Mouse (Mus musculus) liver (tissue): ENCODE measurements around the gene Rbm8a2.
"Not testable (repeated sequence)": the region's sequence is repeated elsewhere in the genome, so short reads cannot be mapped to it uniquely, and the experiment has no call there.

Source experiments
- DNase-seq: peaks from one replicate; pipeline ENCODE4 v3.0.0-alpha.2; 2020; ENCODE audit warnings: mixed read lengths

Gene Rbm8a2

DNA sequence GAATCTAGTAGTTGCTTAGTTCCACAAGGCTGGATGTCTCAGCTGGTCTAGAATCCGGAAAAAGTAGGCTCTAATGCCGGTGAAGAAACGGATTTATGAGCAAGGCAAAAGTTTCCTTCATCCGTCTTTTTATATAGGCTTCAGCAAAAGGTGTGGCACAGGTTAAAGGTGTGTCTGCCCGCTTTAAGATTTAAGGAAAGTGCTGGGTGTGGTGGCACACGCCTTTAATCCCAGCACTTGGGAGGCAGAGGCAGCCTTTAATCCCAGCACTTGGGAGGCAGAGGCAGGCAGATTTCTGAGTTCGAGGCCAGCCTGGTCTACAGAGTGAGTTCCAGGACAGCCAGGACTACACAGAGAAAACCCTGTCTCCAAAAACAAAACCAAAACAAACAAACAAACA lies at the start of gene Rbm8a2:
TSS of gene Rbm8a2 (minus strand) at position 101 of the 400 bp plus-strand sequence.
- DNase-seq = not testable (repeated sequence)

- no peak for DNase-seq
Observed at GRCm38 (mm10) chr1:176028397-176028796, 49.5 kb upstream of the Rbm8a2 start.

DNA sequence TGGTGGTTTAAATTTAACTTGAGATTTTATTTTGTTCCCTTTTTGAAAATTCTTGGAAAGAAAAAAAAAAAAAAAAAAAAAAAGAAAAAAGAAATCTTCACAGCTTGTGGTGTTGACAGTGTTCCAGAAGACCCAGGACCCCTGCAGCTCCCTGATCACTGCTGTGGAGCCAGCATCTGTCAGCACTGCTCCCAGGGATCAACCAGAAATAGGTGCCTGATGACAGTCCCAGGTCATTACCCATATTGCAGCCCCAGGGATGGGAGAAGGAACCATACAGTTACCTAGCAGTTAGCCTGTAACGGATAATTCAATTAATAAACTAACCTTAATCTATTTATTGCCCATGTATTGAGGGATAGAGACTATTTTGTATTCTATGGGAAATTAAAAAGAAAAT lies 45.6 kb upstream of the Rbm8a2 start:
- no peak for DNase-seq

DNA sequence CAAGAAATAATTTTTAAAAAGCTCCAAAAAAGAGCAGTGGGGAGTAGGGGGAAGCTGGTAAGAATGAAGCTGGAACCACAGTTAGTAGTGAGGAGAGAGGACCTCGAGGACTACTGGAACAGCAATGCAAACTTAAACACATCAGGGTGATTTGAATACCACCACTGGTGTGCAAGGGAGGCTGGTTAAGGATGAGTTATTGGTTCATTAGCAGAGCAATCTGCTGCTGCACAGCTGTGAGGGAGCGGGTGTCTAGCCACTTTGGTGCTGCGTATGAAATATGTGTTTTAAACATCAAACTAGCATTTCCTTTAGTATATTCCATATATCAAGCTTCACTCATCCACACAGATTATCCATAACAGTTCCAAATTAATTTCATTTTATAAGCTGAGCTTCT lies 39.6 kb upstream of the Rbm8a2 start:
- DNase-seq = no peak

- no peak for DNase-seq
Observed at GRCm38 (mm10) chr1:176016076-176016475, 37.2 kb upstream of the Rbm8a2 start.

DNA sequence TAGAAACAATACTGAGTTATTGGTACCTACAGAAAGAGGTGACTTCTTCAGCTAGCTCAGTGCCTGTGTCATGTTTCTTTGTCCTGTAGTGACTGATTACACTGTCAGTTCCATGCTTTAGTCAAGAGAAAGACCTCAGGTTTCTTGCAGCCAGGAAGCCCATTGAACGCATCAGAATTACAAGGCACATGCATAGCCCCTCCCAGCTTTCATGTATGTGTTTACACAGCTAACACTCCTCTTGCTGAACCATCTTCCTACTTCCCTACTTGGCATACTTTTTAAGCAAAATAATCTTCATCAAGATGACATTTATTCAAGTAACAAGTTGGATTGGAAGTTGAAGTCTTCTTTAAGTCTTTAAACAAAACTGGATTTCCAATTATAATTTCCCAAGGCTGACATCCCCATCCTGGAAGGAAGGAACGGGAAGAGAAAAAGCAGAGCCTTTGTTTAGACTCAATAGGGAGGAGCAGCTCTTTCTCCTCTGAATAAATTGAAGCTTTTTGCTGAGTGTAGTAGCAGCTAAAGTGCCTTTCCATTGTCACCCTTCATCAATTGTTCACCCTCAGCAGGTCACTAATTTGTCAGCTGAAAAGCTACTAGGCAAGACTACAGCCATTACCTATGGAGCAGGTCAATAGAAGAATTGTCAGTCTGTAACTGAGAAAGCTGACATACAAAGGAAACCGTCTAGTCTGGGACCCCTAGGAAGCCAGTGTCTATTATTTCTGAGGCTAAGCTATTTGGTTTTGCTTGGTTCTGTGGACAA lies 34.8 kb upstream of the Rbm8a2 start:
- no peak for DNase-seq

DNA sequence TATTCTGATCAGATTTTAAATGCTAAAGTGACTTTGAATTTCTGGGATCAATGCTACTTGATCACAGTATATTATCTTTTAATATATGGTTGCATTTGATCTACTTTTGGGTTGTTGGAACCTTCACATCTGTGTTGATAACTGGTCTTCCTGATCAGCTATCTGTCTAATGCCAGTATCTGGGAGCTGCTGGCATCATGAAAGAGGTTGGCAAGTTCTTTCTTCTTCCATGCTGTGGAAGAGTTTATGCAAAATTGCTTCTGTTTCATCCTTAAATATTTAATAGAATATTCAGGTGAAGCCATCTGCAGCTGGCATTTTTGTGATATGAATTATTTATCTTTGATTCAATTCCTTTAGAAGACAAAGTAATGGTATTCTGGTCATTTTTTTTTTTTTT lies 32.6 kb upstream of the Rbm8a2 start:
- no peak for DNase-seq

- DNase-seq = no peak
Observed at GRCm38 (mm10) chr1:176011072-176011471, 32.2 kb upstream of the Rbm8a2 start.

- no peak for DNase-seq
Observed at GRCm38 (mm10) chr1:176008411-176008810, 29.5 kb upstream of the Rbm8a2 start.

DNA sequence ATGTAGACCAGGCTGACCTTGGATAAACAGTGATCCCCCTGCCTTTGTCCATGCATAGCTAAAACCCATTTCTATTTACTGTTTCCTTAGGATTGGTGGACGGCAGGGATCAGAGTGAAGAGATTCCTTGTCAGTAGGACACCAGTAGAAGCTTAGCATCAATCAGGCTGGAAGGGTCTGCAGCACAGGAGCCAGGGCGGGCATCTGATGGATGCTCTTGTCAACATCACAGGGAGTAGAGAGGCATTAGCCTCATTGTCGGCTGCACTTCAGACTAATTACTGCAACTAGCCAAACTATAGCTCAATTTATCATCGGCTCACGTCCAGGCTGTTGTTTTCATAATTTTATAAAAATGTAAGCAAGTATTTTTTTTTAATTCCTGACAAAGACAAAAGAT lies 21.7 kb upstream of the Rbm8a2 start:
- DNase-seq = no peak

DNA sequence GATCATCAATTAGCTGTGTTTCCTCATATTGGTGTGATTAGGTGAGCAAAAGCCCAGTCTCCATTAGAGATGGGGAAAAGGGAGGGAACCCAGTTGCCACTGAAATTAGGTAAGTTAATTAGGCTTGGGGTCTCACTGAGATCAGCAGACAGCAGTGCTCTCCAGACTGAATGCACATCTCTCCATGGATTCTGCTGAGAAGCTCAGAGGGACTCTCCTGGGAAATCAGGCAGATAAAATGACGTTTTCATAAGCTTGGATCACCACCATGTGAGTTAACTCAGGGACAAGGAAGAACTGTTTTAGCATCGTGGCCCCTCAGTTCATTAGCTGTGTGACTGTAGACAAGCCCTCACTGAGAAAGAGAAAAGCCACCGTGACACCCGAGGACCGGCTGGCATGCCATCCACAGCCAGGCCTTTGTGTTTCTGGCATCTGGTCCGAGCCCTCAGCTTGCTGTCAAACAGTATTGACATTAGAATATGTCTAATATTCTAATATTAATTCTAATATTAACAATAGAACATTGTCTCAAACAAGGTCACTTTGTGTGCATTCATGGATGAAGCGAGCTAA lies 18.2 kb upstream of the Rbm8a2 start:
- no peak for DNase-seq

- DNase-seq = no peak
Observed at GRCm38 (mm10) chr1:175988912-175989311, 10.0 kb upstream of the Rbm8a2 start.

- DNase-seq = no peak
Observed at GRCm38 (mm10) chr1:175988448-175988847, 9.5 kb upstream of the Rbm8a2 start.

- DNase-seq = no peak
Observed at GRCm38 (mm10) chr1:175970710-175971109, 8.2 kb downstream of the Rbm8a2 start.

DNA sequence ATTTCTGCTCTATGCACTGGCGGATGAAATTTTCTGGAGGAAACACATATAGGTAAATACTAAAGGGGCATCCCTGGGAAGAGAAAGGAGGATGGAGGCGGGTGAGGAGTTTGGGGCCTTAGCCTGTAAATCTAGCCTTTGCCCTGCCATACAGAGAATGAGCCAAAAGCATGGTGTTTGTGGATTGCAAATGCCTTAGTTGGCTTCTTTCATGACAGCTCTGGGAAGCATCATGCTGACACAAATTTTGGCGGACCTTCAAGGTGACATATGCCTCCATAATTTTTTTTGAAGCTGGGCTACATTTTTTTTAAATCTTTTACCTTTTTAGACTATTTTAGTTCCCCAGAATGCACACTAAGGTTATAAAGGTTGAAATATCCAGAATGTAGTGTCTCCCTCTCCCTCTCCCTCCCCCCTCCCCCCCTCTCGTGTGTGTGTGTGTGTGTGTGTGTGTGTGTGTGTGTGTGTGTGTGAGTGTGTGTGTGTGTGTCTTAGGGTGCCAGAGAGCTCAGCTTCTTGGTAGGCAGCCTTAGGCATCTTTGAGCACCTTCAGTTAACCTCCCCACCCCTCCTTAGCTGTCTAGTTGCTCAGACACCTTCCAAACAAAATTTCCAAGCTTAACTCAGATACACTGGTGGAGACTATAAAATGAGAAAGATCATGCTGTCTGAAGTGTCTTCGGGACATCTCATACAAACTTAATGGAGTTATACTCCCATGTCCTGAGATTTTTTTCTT lies 11.7 kb downstream of the Rbm8a2 start:
- no peak for DNase-seq

DNA sequence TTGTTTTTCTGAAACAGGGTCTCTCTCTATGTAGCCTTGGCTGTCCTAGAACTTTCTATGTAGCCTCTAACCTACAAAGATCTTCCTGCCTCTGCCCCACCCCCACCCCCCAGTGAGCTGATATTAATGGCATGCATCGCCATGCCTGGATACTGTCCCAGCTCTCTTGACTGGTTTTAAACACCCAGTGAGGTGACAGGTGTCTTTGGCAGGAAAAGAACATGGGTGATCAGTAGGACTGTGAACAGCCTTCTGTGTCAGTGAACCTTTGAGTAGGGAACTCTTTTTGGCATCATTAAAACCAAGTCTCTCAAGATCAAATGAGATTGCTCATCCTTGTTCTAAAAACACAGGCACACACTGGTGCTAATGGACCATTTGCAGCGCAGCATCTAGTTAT lies 17.1 kb downstream of the Rbm8a2 start:
- no peak for DNase-seq

DNA sequence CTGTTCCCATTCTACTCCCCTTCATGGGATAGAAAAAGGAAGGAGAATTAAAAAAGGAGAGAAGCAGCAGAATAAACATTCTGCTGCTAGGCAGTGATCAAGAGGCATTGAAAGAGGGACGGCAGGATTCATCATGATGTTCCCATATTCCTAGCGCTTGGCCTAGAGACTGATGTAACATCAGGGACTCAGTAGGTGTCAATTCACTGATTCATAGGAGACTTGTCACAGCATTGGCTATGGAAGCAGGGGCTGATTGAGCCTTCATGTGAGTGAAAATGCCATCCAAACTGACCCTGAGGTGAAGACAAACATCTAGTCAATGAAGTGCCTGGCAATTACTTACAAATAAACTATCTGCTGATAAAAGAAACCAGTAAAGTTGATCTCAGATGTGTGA lies 28.1 kb downstream of the Rbm8a2 start:
- DNase-seq = no peak

- DNase-seq = no peak
Observed at GRCm38 (mm10) chr1:175950421-175950820, 28.5 kb downstream of the Rbm8a2 start.

GRCm38 (mm10) chr1:175946718-175947315 lies 32.1 kb downstream of the Rbm8a2 start:
- no peak for DNase-seq

- DNase-seq = no peak
Observed at GRCm38 (mm10) chr1:175943168-175943567, 35.7 kb downstream of the Rbm8a2 start.

GRCm38 (mm10) chr1:175938731-175939130 lies 40.2 kb downstream of the Rbm8a2 start:
- no peak for DNase-seq

DNA sequence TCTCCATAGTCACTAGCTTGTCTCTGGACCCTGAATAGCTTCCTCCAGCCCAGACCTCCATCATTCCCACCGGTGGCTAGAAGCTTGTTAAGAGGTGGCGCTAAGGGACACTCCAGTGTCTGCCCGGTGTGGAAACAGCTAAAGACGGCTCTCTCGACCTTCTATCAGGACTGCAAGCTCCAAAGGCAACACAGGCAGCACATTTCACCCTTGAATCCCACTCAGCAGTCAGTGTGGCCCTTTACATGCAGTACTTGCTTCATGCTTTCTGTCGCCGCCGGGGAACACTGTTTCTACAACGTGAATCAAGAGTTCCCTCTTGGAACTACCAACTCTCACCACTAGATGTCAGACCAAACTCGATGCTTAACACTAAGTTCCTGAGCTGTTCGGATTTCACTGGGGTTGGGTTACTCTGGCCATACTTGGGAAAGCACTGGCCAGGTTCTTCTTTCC lies 42.6 kb downstream of the Rbm8a2 start:
- peak; percentile 21 for DNase-seq

GRCm38 (mm10) chr1:175931391-175931790 lies 47.5 kb downstream of the Rbm8a2 start:
- no peak for DNase-seq
